Mouse (Mus musculus) inflammation-experienced regulatory T-cells, adult 6 months (primary cell): ENCODE measurements around the gene BC016579. TPM values are rescaled to one million over a fixed set of nuclear protein-coding genes. Genes with fewer than 3 reads are reported as not detected.

ENCODE experiments used
- ATAC-seq: one replicate; pipeline ENCODE4 v1.8.0; 2017
- polyA plus RNA-seq, 3 experiments: library from polyadenylated mRNA; unstranded; fragments of 100-300 nt; shearing (Covaris generic); gene quantifications; one replicate each; pipeline ENCODE4 v1.2.1; 2017

Gene BC016579
- polyA plus RNA-seq, 3 experiments from 2014 or later, result not detected

DNA sequence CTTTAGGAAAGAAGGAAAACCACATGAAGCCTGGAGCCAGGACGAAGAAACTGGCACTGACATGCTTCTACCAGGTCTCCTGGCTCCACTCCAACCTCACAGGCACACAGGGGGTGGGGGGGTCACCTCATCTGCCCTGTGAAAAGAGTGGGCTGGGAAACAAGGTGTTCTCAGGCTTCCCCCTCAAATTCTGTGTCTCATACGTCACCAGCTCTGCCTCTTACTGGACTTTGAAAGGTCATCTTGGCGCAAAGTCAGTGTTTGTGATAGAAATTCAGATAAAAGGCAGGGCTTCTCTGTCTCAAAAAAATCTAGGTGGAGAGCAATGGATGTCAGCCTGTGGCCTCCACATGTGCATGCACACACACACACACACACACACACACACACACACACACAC, 12.6 kb downstream of the BC016579 start:
- ATAC-seq, result no peak

- ATAC-seq, result no peak
These were observed 13.7 kb downstream of the BC016579 start for GRCm38 (mm10) chr16:45640070-45640762.

- no peak for ATAC-seq
These were observed 18.0 kb downstream of the BC016579 start for GRCm38 (mm10) chr16:45635826-45636225.

GRCm38 (mm10) chr16:45632420-45632819, 21.4 kb downstream of the BC016579 start:
- no peak for ATAC-seq

- peak; percentile 84 for ATAC-seq
These were observed 23.4 kb downstream of the BC016579 start for GRCm38 (mm10) chr16:45630347-45630960.

DNA sequence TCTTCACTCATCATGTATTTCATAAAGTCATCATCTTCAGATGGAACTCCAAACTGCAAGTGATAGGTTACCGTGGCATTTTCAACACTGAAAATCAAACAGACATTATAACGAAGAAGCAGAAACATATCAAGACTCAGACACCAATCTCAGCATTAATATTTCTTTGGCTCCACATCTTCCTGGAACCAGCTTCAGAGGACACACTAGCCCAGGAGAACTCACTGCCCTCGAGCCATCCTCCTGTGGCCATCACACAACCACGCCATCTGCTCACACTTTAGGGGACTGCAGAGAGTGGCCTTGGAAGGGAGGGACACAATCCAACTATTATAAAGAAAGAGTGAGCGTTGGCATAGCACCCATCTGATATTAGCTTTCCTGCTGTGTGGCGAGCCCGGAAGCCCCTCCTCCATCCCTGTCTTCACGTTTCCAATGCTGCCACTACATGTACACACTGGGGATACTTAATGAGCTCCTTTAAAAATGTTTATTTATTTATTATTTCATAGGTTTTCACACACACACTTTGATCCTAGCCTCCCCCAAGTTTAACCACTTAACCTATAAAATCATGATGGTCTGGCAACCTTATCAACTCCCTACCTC, 24.3 kb downstream of the BC016579 start:
- no peak for ATAC-seq

DNA sequence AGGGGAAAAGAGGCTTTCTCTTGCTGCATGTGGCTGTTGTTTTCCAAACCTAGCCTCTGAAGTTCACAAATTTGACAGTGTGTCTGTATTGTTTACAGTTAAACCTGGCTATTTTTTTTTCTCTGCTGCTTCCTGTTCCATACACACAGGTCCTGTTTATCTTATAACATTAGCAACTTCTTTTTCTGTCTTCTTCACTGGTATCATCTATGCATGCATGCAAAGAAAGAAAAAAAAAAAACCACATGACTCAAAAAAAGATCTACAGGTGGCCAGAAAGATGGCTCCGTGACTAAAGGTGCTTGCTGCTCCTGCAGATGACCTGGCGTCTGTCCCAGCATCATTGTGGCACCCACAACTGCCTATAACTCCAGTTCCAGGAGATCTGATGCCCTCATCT, 28.5 kb downstream of the BC016579 start:
- no peak for ATAC-seq

DNA sequence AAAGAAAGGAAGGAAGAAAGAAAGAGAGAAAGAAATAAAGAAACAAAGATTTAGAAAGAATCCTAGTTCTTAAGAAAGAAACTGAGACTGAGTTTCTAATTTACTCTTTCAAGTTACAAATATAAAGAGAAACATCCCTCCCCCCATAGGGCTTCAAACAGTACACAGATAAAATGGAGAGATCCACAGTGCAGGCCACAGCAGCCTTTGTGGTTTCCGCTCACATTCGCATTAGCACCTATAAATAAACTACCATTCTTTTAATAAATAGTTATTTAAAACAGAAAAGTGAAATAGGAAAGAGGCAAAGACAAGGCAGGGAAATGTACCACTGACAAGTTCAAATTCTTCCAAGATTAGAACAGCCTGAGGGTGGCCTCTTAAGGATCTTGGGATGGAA, 29.1 kb downstream of the BC016579 start:
- ATAC-seq, result peak; percentile 64

GRCm38 (mm10) chr16:45623230-45623629, 30.6 kb downstream of the BC016579 start:
- ATAC-seq, result no peak

DNA sequence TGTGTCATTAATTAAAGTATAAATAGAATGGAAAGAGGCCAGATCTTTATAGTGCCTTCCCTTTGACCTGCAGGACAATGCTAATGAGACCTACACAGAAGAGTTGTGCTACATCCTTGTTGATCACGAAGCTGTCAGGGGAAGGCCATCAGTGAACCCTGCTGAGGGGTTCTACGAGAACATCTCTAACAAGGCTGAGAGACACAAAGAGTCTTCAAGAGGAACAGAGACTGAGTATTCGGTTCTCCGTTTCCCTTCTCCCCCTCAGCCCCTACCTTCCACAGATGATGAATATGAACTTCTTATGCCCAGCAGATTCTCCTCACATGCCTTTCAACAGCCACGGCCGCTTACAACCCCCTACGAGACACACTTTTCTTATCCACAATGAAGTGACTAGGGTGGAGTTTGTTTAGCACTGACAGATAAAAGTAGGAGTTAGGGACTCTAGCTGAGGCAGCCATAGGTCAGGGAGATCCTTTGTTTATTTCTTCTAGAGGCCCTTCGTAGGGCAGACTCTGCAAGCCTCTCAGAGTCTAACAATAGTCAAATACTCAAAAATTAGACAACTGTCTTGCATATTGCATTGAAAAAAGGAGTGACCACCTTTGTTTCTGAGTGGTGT, 34.0 kb downstream of the BC016579 start:
- no peak for ATAC-seq

DNA sequence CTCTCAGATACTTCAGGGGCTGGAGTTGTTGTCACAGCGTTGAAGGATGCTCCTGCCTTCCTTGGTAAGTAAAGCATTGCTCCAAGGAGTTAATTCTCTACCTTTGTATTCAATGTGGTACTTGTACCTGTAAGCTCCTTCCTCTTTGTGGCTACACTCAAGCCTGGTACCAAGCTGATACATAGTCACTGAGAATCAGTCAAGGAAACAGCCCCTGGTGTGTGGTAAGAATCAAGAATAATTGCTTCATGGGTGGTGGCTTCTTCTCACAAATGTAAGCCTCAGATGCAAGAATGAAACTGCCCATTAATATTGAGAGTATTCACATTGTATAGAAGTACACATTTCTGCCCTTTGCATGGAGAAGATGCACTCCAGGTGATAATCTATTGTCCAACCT, 37.9 kb downstream of the BC016579 start:
- ATAC-seq, result no peak

DNA sequence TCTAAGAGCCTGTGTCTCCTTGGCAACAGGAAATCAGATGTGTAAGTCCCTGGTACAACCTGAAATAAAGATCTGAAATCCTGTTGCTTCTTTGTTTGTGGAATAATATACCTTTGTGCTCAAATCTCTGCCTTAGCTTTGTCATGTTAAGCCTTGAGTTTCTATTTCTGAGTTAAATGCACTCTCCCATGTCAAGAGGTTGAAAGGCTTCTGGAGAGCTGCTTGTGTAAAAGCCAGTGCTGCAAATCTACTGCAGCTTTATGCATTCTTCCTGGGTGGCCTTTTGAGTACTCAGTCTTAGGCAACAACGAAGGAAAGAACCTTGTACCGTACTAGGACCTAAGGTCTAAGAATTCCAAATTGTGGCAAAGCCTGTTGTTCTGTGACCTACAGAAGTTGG, 40.6 kb downstream of the BC016579 start:
- no peak for ATAC-seq

DNA sequence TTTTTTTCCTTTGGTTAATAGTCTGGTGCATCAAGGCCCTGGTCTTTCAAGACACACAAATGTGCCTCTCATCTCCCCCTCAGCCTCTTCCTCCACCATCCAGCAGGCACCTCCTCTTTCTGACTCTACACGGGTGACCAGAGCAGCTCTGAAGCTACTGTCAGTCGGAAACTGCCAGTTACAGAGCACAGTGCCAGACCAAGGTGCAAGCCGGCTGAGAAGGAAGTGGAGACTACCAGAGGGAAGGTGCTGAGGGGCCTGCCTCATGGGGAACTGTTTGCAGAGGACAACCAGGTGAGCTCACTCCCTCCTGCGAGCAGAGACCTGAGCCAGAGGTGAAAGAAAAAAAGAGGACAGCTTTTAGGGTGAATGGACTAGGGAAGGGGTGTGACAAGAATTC, 43.6 kb downstream of the BC016579 start, which contains the start of gene Gcsam:
Gene Gcsam, plus strand, starts transcription at position 114 of the 400 bp plus-strand sequence.
- no peak for ATAC-seq

DNA sequence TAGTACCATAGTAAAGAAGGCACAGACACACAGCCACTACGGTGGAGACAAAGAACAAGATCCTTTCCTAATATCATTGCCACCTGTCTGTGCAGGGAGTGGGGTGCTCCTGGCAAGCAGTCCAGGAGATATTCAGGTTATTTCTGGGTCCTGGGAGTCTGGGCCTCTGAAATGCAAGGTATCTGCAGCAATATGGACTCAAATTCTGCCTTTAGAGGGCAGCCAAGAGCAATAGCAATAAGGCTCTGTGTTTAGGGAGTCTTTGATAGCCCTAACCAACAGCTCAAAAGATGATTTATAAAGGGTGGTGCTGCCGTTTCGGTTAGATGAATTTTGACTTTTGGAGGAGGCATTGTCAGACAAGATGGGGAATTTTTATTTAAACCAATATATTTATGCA, 44.6 kb downstream of the BC016579 start:
- no peak for ATAC-seq

DNA sequence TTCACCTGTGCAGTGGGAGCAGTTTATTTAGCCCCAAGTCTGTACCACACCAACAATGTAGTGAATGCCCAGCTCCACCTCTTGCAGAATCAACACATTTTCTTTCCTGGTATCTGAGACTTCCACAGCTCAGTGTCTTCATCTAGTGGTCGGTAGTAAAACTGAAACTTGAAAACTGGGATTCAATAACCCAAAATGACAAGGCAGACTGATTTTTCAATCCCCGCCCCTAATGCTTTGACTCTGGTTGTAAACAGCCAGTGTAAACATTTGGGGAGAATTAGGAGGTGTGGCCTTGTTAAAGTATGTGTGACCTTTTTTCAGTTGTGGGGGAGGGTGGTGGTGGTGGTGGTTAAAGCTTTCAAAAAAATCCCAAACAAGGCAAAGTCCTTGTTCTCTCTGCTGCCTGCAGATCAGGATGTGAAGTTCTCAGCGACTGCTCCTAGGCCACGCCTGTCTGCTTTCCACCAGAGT, 45.4 kb downstream of the BC016579 start:
- ATAC-seq, result no peak

DNA sequence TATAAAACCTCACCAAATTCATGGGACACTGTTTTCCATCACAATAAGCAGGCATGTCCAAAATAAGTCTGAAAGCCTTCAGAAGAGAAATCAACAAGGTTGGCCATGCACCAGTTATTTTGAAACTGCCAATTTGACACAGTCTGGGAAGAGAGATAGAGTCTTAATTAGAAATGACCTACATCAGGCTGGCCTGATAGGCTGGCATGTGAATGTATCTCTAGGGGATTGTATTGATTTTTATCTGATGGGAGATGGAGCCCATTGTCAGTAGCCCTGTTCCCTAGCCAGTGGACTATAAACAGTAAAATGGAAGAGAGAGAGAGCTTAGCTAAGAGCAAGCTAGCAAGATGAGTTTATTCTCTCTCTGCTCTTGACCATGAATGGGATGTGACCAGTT, 58.4 kb downstream of the BC016579 start:
- ATAC-seq, result no peak

- ATAC-seq, result no peak
These were observed 60.2 kb downstream of the BC016579 start for GRCm38 (mm10) chr16:45593656-45594055.

DNA sequence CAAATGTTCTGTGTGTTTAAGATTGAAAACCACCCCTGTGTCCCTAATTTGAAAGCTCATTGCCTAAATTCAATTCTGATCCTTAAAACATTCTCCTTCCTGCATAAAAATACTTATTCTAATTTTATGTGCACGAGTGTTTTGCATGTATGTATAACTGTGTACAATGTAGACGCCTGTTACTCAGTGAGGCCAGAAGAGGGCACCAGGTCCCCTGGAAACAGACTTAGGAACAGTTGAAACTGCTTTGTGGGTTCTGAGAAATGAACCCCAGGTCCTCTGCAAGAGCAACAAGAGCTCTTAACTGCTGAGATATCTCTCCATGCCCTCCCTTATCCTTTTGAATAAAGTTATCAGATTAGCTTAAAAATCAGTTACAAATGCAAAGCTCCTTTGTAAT, 71.4 kb downstream of the BC016579 start:
- ATAC-seq, result no peak

GRCm38 (mm10) chr16:45579883-45580282, 74.0 kb downstream of the BC016579 start:
- ATAC-seq, result no peak
